Mouse (Mus musculus) embryonic fibroblast, embryonic 13.5 days (primary cell): Measurements from ENCODE around the gene Mreg.

ENCODE experiments used
- CTCF ChIP-seq: IDR thresholded peaks from 2 replicates; pipeline ENCODE4 v1.5.1; 2011; ENCODE audit warnings: mild to moderate bottlenecking, control low read depth, low read length, moderate library complexity, borderline replicate concordance; ENCODE audit not compliant: insufficient read depth
- POLR2A ChIP-seq: IDR thresholded peaks from 2 replicates; pipeline ENCODE4 v1.6.1; 2011; ENCODE audit warnings: low read depth, mild to moderate bottlenecking, control low read depth, low read length, moderate library complexity

DNA sequence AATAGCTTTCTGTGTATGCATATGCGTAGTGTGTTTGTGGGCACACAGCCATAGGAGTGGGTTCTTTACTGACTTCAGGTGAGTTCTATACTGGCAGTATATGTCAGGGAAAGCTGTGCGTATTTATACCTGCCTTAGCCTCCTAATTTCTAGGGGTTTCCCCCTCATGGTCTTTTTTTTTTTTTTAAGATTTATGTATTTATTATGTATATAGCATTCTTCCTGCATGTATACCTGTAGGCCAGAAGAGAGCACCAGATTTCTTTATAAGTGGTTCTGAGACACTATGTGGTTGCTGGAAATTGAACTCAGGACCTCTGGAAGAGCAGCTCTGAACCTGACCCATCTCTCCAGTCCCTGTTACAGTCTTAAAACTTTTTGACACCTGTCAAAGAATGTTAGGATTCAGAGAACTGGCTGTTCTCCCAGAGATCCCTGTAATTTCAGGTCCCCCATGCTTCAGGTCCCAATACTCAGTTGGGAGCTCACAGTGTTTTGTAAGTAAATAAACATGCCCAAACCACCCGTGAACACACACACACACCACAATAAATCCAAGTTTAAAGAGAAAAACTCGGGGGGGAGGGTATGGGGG is 14.9 kb upstream of the Mreg start:
- TF ChIP-seq POLR2A (no peak), CTCF (no peak)
